Mouse (Mus musculus): ENCODE data around the gene Fkbp4.

Gene Fkbp4

GRCm38 (mm10) chr6:128436356-128437005, 2.0 kb downstream of the Fkbp4 start:
- DNase-seq, result peak; percentile 50

GRCm38 (mm10) chr6:128435474-128435873, 3.0 kb downstream of the Fkbp4 start:
- DNase-seq, result peak; percentile 86

GRCm38 (mm10) chr6:128433566-128433965, 4.9 kb downstream of the Fkbp4 start:
- DNase-seq, result peak; percentile 83

- peak; percentile 85 for DNase-seq
These were observed 6.0 kb downstream of the Fkbp4 start for GRCm38 (mm10) chr6:128432356-128432915.

GRCm38 (mm10) chr6:128429826-128430225, 8.7 kb downstream of the Fkbp4 start:
- peak; percentile 5 for DNase-seq

- DNase-seq, result no peak
These were observed 9.2 kb downstream of the Fkbp4 start for GRCm38 (mm10) chr6:128429300-128429699.

- no peak for DNase-seq
These were observed 10.9 kb downstream of the Fkbp4 start for GRCm38 (mm10) chr6:128427571-128427970.

- no peak for DNase-seq
These were observed 13.4 kb downstream of the Fkbp4 start for GRCm38 (mm10) chr6:128425046-128425445.

- peak; percentile 98 for DNase-seq
These were observed 14.0 kb downstream of the Fkbp4 start, which contains the start of gene Itfg2 for GRCm38 (mm10) chr6:128424269-128425019. Gene Itfg2, minus strand, starts transcription at chr6:128424931.

- peak; percentile 57 for DNase-seq
These were observed 14.8 kb downstream of the Fkbp4 start for GRCm38 (mm10) chr6:128423496-128424268.

- DNase-seq, result no peak
These were observed 17.0 kb downstream of the Fkbp4 start for GRCm38 (mm10) chr6:128421480-128421879.

- no peak for DNase-seq
These were observed 17.4 kb downstream of the Fkbp4 start for GRCm38 (mm10) chr6:128421036-128421435.

GRCm38 (mm10) chr6:128418076-128418475, 20.4 kb downstream of the Fkbp4 start:
- no peak for DNase-seq

GRCm38 (mm10) chr6:128416169-128416568, 22.3 kb downstream of the Fkbp4 start:
- DNase-seq, result no peak

GRCm38 (mm10) chr6:128411115-128411514, 27.4 kb downstream of the Fkbp4 start:
- peak; percentile 73 for DNase-seq

- DNase-seq, result peak; percentile 14
These were observed 28.2 kb downstream of the Fkbp4 start for GRCm38 (mm10) chr6:128410305-128410704.

GRCm38 (mm10) chr6:128408544-128409125, 29.8 kb downstream of the Fkbp4 start:
- DNase-seq, result no peak

- DNase-seq, result peak; percentile 25
These were observed 33.8 kb downstream of the Fkbp4 start for GRCm38 (mm10) chr6:128404708-128405107.

- peak; percentile 81 for DNase-seq
These were observed 38.9 kb downstream of the Fkbp4 start for GRCm38 (mm10) chr6:128399421-128400185.

GRCm38 (mm10) chr6:128398996-128399395, 39.5 kb downstream of the Fkbp4 start, which contains the start of gene Nrip2:
Gene Nrip2, plus strand, starts transcription at chr6:128399296.
- DNase-seq, result no peak

- DNase-seq, result no peak
These were observed 40.8 kb downstream of the Fkbp4 start for GRCm38 (mm10) chr6:128397574-128398261.
